Comparison of ENCODE assay signal across 8 mouse cellular contexts in genomic region chr9:108095518-108095917, GRCm38 (mm10). TPM values are rescaled to one million over a fixed set of nuclear protein-coding genes. Genes with fewer than 3 reads are reported as not detected.
DNase-seq lines count a peak whose midpoint lies in the region; ATAC-seq and TF ChIP-seq lines count a peak whose summit lies in the region.

No protein-coding gene starts in this region.

- TF ChIP-seq EP300 in heart, postnatal 0 days (IDR thresholded peaks at IDR 0.05; ENCODE audit: low read depth), result no peak

- H3K9me3 ChIP-seq in heart, postnatal 0 days (replicated peaks; ENCODE audit: control insufficient read depth, low read length), result no peaks in the 10 kb centered on the region
- H3K9me3 ChIP-seq in midbrain, embryonic 10.5 days (replicated peaks), result no peaks in the 10 kb centered on the region
- no peaks in the 10 kb centered on the region for H3K9me3 ChIP-seq in stomach, embryonic 14.5 days (ENCODE audit: control insufficient read depth, low read depth, low read length)

- WGBS in heart, postnatal 0 days, result 7% methylated on average over 3 of the region's 3 CpGs
- WGBS in midbrain, embryonic 10.5 days, result 10% methylated on average over 3 of the region's 3 CpGs
- 9% methylated on average over 3 of the region's 3 CpGs for WGBS in stomach, embryonic 14.5 days

- ATAC-seq in heart, postnatal 0 days (ENCODE audit: insufficient read depth, low read depth), result peak; percentile 40; the same call in 1 of the 2 replicates
- no peak for ATAC-seq in stomach, embryonic 14.5 days (ENCODE audit: insufficient number of reproducible peaks, insufficient read depth, low FRiP score, low read depth)

- H3K27ac ChIP-seq in heart, postnatal 0 days (ENCODE audit: low read depth), result no peak overlapping the region
- 0 out of 2 replicates have a peak overlapping the region, but pooled peaks have one; percentile 87 for H3K27ac ChIP-seq in midbrain, embryonic 10.5 days (replicated peaks)
- H3K27ac ChIP-seq in stomach, embryonic 14.5 days (ENCODE audit: low read length), result no peak overlapping the region

- H3K36me3 ChIP-seq in heart, postnatal 0 days (replicated peaks; ENCODE audit: control insufficient read depth, insufficient read depth, low read length), result peaks cover 18% of the 10 kb centered on the region
- peaks cover 25% of the 10 kb centered on the region for H3K36me3 ChIP-seq in midbrain, embryonic 10.5 days
- H3K36me3 ChIP-seq in stomach, embryonic 14.5 days (ENCODE audit: control insufficient read depth, insufficient read depth, low read length), result peaks cover 15% of the 10 kb centered on the region

- H3K9ac ChIP-seq in heart, postnatal 0 days (replicated peaks; ENCODE audit: low read depth, low read length), result no peak overlapping the region; the same call in 1 of the 2 replicates
- H3K9ac ChIP-seq in stomach, embryonic 14.5 days (replicated peaks; ENCODE audit: low read depth, low read length), result no peak overlapping the region

- H3K4me3 ChIP-seq in heart, postnatal 0 days (ENCODE audit: low read depth, low read length), result peak overlapping the region; percentile 80
- peak overlapping the region; percentile 75 for H3K4me3 ChIP-seq in midbrain, embryonic 10.5 days
- peak overlapping the region; percentile 69 for H3K4me3 ChIP-seq in stomach, embryonic 14.5 days (ENCODE audit: low read depth, low read length)

- peak; percentile 78 for TF ChIP-seq CTCF in heart, postnatal 0 days (IDR thresholded peaks at IDR 0.05; ENCODE audit: low read depth)

- no peaks in the 10 kb centered on the region for H3K27me3 ChIP-seq in heart, postnatal 0 days (ENCODE audit: control insufficient read depth, insufficient read depth, low read length)
- no peaks in the 10 kb centered on the region for H3K27me3 ChIP-seq in midbrain, embryonic 10.5 days (ENCODE audit: low read depth, poor library complexity, severe bottlenecking)
- H3K27me3 ChIP-seq in stomach, embryonic 14.5 days (ENCODE audit: control insufficient read depth, insufficient read depth, low read length), result no peaks in the 10 kb centered on the region

- DNase-seq in gastrocnemius, adult 18-20 months (ENCODE audit: low spot score), result peak; percentile 64
- DNase-seq in gastrocnemius, postnatal 25 days, result no peak
- DNase-seq in T-cell, adult 2 months (ENCODE audit: low spot score), result peak; percentile 54
- peak; percentile 72 for DNase-seq in embryo, embryonic 9.5 days (ENCODE audit: extremely low spot score)
- DNase-seq in heart, postnatal 0 days (ENCODE audit: low spot score), result peak; percentile 85
- peak; percentile 76 to 83 for DNase-seq in kidney, postnatal 4 days
- DNase-seq in midbrain, embryonic 10.5 days (ENCODE audit: low spot score), result peak; percentile 70

- peak overlapping the region; percentile 91 for H3K4me2 ChIP-seq in heart, postnatal 0 days (ENCODE audit: low read depth, low read length)
- H3K4me2 ChIP-seq in stomach, embryonic 14.5 days (replicated peaks; ENCODE audit: low read depth, low read length), result peak overlapping the region; percentile 67

- peaks cover 10% of the 10 kb centered on the region; the same call in 1 of the 2 replicates for H3K4me1 ChIP-seq in heart, postnatal 0 days (ENCODE audit: control insufficient read depth, insufficient read depth)
- H3K4me1 ChIP-seq in midbrain, embryonic 10.5 days, result peaks cover 42% of the 10 kb centered on the region
- H3K4me1 ChIP-seq in stomach, embryonic 14.5 days (ENCODE audit: control insufficient read depth, insufficient read depth, low read length), result peaks cover 15% of the 10 kb centered on the region; the same call in 1 of the 2 replicates

RNA-seq across cellular contexts. Expression of gene Apeh, which starts 1.1 kb away (rescaled TPM):
- total RNA-seq in gastrocnemius, adult 18-20 months (2021), result 10 to 100 TPM; 25.7 to 27.8 TPM
- total RNA-seq in gastrocnemius, postnatal 25 days (2021), result 10 to 100 TPM; 32.9 to 34.4 TPM
- total RNA-seq in heart, postnatal 0 days (2014; rRNA removed; ENCODE audit: low replicate concordance), result 36.5 and 43.5 TPM in 2 replicates
- polyA plus RNA-seq in heart, postnatal 0 days (2015; fragmentation: Nextera tagmentation; extraction: Ambion mirVana), result 32.8 TPM in 2 replicates
- polyA plus RNA-seq in midbrain, embryonic 10.5 days (2016; fragmentation: Nextera tagmentation; extraction: Ambion mirVana), result 71.2 and 80.2 TPM in 2 replicates
- 52.2 and 58.0 TPM in 2 replicates for polyA plus RNA-seq in stomach, embryonic 14.5 days (2014; fragmentation: Nextera tagmentation; extraction: Ambion mirVana)

RNA-seq across cellular contexts. Expression of gene Rnf123, which starts 12.4 kb away (rescaled TPM):
- 100 to 1,000 TPM; 134 to 139 TPM for total RNA-seq in gastrocnemius, adult 18-20 months (2021)
- 100 to 1,000 TPM; 163 to 169 TPM for total RNA-seq in gastrocnemius, postnatal 25 days (2021)
- 40.5 and 60.2 TPM in 2 replicates for total RNA-seq in heart, postnatal 0 days (2014; rRNA removed; ENCODE audit: low replicate concordance)
- 24.6 and 32.9 TPM in 2 replicates for polyA plus RNA-seq in heart, postnatal 0 days (2015; fragmentation: Nextera tagmentation; extraction: Ambion mirVana)
- polyA plus RNA-seq in midbrain, embryonic 10.5 days (2016; fragmentation: Nextera tagmentation; extraction: Ambion mirVana), result 32.2 and 39.6 TPM in 2 replicates
- 31.1 and 33.5 TPM in 2 replicates for polyA plus RNA-seq in stomach, embryonic 14.5 days (2014; fragmentation: Nextera tagmentation; extraction: Ambion mirVana)

RNA-seq across cellular contexts. Expression of gene Mst1, which starts 15.3 kb away (rescaled TPM):
- total RNA-seq in gastrocnemius, adult 18-20 months (2021), result not detected
- total RNA-seq in gastrocnemius, postnatal 25 days (2021), result not detected
- not detected in 2 replicates for total RNA-seq in heart, postnatal 0 days (2014; rRNA removed; ENCODE audit: low replicate concordance)
- 0.07 TPM in 1 of 2 replicates, not detected in the other for polyA plus RNA-seq in heart, postnatal 0 days (2015; fragmentation: Nextera tagmentation; extraction: Ambion mirVana)
- polyA plus RNA-seq in midbrain, embryonic 10.5 days (2016; fragmentation: Nextera tagmentation; extraction: Ambion mirVana), result 0.78 and 0.87 TPM in 2 replicates
- 3.7 and 4.4 TPM in 2 replicates for polyA plus RNA-seq in stomach, embryonic 14.5 days (2014; fragmentation: Nextera tagmentation; extraction: Ambion mirVana)

RNA-seq across cellular contexts. Expression of gene Amigo3, which starts 42.6 kb away (rescaled TPM):
- total RNA-seq in gastrocnemius, adult 18-20 months (2021), result 1 to 10 TPM; 1.8 to 2.0 TPM
- total RNA-seq in gastrocnemius, postnatal 25 days (2021), result 1 to 10 TPM; 1.9 to 2.4 TPM
- 1.4 and 7.6 TPM in 2 replicates for total RNA-seq in heart, postnatal 0 days (2014; rRNA removed; ENCODE audit: low replicate concordance)
- 1.4 and 1.6 TPM in 2 replicates for polyA plus RNA-seq in heart, postnatal 0 days (2015; fragmentation: Nextera tagmentation; extraction: Ambion mirVana)
- polyA plus RNA-seq in midbrain, embryonic 10.5 days (2016; fragmentation: Nextera tagmentation; extraction: Ambion mirVana), result 2.6 and 3.8 TPM in 2 replicates
- polyA plus RNA-seq in stomach, embryonic 14.5 days (2014; fragmentation: Nextera tagmentation; extraction: Ambion mirVana), result 3.1 TPM in 2 replicates

RNA-seq across cellular contexts. Expression of gene Gmppb, which starts 46.5 kb away (rescaled TPM):
- 1 to 10 TPM; 4.0 to 4.4 TPM for total RNA-seq in gastrocnemius, adult 18-20 months (2021)
- total RNA-seq in gastrocnemius, postnatal 25 days (2021), result 1 to 10 TPM; 6.0 to 6.2 TPM
- 13.1 and 18.1 TPM in 2 replicates for total RNA-seq in heart, postnatal 0 days (2014; rRNA removed; ENCODE audit: low replicate concordance)
- 15.7 and 17.2 TPM in 2 replicates for polyA plus RNA-seq in heart, postnatal 0 days (2015; fragmentation: Nextera tagmentation; extraction: Ambion mirVana)
- 26.0 and 26.2 TPM in 2 replicates for polyA plus RNA-seq in midbrain, embryonic 10.5 days (2016; fragmentation: Nextera tagmentation; extraction: Ambion mirVana)
- polyA plus RNA-seq in stomach, embryonic 14.5 days (2014; fragmentation: Nextera tagmentation; extraction: Ambion mirVana), result 21.4 and 26.6 TPM in 2 replicates
